Mouse (Mus musculus): Measurements from ENCODE around the gene Ppdpf. TPM values are rescaled to one million over a fixed set of nuclear protein-coding genes. Genes with fewer than 3 reads are reported as not detected.
A peak's percentile ranks its signal among the peaks of the same experiment; 100 is the strongest.

The Ppdpf gene
- polyA plus RNA-seq, 1 experiment from 2014 or later: 375 TPM

DNA sequence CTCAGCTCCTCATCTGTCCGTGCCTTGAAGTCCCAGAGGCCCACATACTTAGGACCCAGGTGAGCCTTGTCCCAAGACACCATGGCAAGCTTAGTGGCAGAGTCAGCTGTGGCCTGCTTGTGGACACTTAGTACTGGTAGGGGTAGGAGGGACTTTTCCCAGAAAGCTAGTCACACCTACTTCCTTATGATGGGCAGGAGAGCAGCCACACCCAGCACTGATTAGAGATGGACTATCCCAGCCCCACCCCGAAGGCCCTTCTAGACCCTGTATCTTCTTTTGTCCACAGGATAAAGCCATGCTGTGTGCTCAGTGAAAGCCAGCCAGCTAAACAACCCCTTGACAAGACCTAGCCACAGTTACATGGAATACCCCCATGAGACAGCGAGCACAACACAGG is 15.4 kb downstream of the Ppdpf start, which contains the start of gene Ptk6:
Ptk6 (minus strand) TSS at position 368 of the 400 bp plus-strand sequence.
- Histone ChIP-seq H3K4me1 (no peaks in the 10 kb centered on the region), H3K4me2 (replicated peaks) (no peak within 1 kb of the TSS), H3K9me3 (no peaks in the 10 kb centered on the region), H3K27ac (no peak within 1 kb of the TSS), H3K4me3 (no peak within 1 kb of the TSS), H3K9ac (no peak within 1 kb of the TSS), H3K36me3 (no peaks in the 10 kb centered on the region), H3K27me3 (no peaks in the 10 kb centered on the region)
- 88% methylated on average over 3 of the region's 3 CpGs for WGBS
- no peak for ATAC-seq (ENCODE audit: low FRiP score, low read depth)

GRCm38 (mm10) chr2:181202886-181203285 is 15.8 kb downstream of the Ppdpf start:
- 84% methylated on average over 6 of the region's 6 CpGs for WGBS
- no peak overlapping the region for H3K27ac ChIP-seq

DNA sequence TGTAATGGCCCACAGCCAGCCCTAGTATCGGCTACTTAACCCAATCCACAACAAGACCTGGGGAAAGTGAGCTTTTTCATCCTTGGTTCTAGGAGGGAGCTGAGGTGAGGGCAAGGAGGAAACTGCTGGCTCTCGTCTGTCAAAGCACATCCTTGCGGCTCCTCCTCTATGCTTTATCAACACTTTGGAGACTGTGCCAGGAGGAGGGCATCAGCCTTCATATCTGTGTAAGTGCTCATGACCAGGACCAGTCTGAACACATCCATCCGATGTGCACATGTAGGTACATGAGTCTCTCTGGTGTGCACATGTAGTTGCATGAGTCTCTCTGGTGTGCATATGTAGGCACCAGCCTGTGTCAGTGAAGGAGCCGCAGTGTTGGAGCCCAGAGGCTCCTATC is 18.6 kb downstream of the Ppdpf start:
- 81% methylated on average over 5 of the region's 5 CpGs for WGBS
- peaks cover 5% of the 10 kb centered on the region; the same call in 1 of the 2 replicates for H3K27me3 ChIP-seq
- no peak overlapping the region for H3K4me2 ChIP-seq (replicated peaks)
- ATAC-seq (ENCODE audit: low FRiP score, low read depth): no peak
- H3K9ac ChIP-seq: no peak overlapping the region
- H3K36me3 ChIP-seq: no peaks in the 10 kb centered on the region
- no peaks in the 10 kb centered on the region for H3K4me1 ChIP-seq
- H3K4me3 ChIP-seq: no peak overlapping the region
- H3K9me3 ChIP-seq: no peaks in the 10 kb centered on the region
- H3K27ac ChIP-seq: no peak overlapping the region

More at GRCm38 (mm10) chr2:181202886-181203285, 15.8 kb downstream of the Ppdpf start:
- no peak overlapping the region for H3K4me3 ChIP-seq
- no peak overlapping the region for H3K9ac ChIP-seq
- H3K4me2 ChIP-seq (replicated peaks): no peak overlapping the region
- H3K36me3 ChIP-seq: no peaks in the 10 kb centered on the region
- H3K27me3 ChIP-seq: no peaks in the 10 kb centered on the region
- no peaks in the 10 kb centered on the region for H3K9me3 ChIP-seq
- ATAC-seq (ENCODE audit: low FRiP score, low read depth): no peak
- no peaks in the 10 kb centered on the region for H3K4me1 ChIP-seq

- Histone ChIP-seq H3K4me1 (no peaks in the 10 kb centered on the region), H3K9ac (no peak overlapping the region), H3K4me3 (no peak overlapping the region), H3K27me3 (peaks cover 8% of the 10 kb centered on the region), H3K9me3 (no peaks in the 10 kb centered on the region), H3K36me3 (no peaks in the 10 kb centered on the region), H3K4me2 (replicated peaks) (no peak overlapping the region), H3K27ac (no peak overlapping the region)
- ATAC-seq (ENCODE audit: low FRiP score, low read depth): no peak
- WGBS: 75% methylated on average over 9 of the region's 9 CpGs
Measured at GRCm38 (mm10) chr2:181206118-181206517, 19.1 kb downstream of the Ppdpf start.

- H3K9ac ChIP-seq: peak overlapping the region; percentile 14; the same call in 1 of the 2 replicates
- peaks cover 43% of the 10 kb centered on the region for H3K27me3 ChIP-seq
- peak overlapping the region; percentile 62 for H3K4me2 ChIP-seq (replicated peaks)
- WGBS: 4% methylated on average over 34 of the region's 34 CpGs
- H3K27ac ChIP-seq: no peak overlapping the region
- ATAC-seq (ENCODE audit: low FRiP score, low read depth): 0 out of 2 replicates have a peak, but pooled peaks have one; percentile 8
- peak overlapping the region; percentile 36 for H3K4me3 ChIP-seq
- no peaks in the 10 kb centered on the region for H3K9me3 ChIP-seq
- H3K36me3 ChIP-seq: no peaks in the 10 kb centered on the region
- peaks cover 16% of the 10 kb centered on the region for H3K4me1 ChIP-seq
Measured at GRCm38 (mm10) chr2:181212389-181213020, 25.5 kb downstream of the Ppdpf start.

DNA sequence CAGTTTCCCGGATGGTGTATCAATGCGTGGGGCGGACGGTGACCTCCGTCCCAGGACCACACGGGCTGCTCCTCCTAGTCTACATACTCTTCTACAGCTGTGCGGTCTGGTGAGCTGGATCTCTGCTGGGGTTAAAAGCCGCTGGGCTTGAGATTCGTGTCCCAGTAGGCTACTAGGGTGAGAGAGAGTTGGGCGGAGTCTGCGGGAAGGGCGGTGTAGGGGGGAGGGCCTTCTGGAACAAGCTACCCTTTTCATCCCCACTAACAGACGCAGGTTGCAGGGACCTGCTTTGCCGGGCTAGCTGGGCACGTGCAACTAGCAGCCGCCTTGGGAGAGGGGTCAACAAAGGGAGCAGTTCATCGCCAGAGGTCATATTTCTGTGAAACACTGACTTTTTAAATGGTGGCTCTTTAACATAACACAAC is 26.0 kb downstream of the Ppdpf start, which contains the start of gene Srms:
Srms (minus strand) TSS at position 165 of the 425 bp plus-strand sequence.
- WGBS: 1% methylated on average over 17 of the region's 17 CpGs
- peak within 1 kb of the TSS; percentile 14 for H3K9ac ChIP-seq
- ATAC-seq (ENCODE audit: low FRiP score, low read depth): 0 out of 2 replicates have a peak, but pooled peaks have one; percentile 36
- H3K4me3 ChIP-seq: peak within 1 kb of the TSS; percentile 36
- H3K4me1 ChIP-seq: peaks cover 16% of the 10 kb centered on the region
- no peaks in the 10 kb centered on the region for H3K36me3 ChIP-seq
- no peaks in the 10 kb centered on the region for H3K9me3 ChIP-seq
- H3K27me3 ChIP-seq: peaks cover 43% of the 10 kb centered on the region
- peak within 1 kb of the TSS; percentile 62 for H3K4me2 ChIP-seq (replicated peaks)
- no peak within 1 kb of the TSS for H3K27ac ChIP-seq

DNA sequence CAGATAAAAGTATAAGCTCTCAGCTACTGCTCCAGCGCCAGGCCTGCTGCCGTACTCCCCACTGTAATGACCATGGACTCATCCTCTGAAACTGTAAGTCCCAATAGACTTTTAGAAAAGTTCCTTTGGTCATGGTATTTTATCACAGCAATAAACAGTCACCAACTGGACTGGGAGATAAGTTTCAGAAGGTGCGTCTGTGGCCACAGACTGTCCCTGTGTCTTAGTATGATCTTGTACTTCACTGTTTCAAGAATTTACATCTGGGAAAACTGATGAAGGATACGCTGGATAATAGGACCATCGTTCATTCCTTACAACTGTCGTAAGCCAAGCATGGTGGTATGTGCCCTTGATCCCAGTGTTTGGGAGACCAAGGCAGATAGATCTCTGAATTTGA is 29.0 kb downstream of the Ppdpf start:
- WGBS: 88% methylated on average over 6 of the region's 6 CpGs
- ATAC-seq (ENCODE audit: low FRiP score, low read depth): no peak
- Histone ChIP-seq H3K4me3 (no peak overlapping the region), H3K9ac (no peak overlapping the region), H3K27me3 (peaks cover 36% of the 10 kb centered on the region), H3K4me2 (replicated peaks) (no peak overlapping the region), H3K27ac (no peak overlapping the region), H3K4me1 (peaks cover 37% of the 10 kb centered on the region), H3K9me3 (no peaks in the 10 kb centered on the region), H3K36me3 (no peaks in the 10 kb centered on the region)

GRCm38 (mm10) chr2:181218881-181219485 is 31.9 kb downstream of the Ppdpf start:
- peak overlapping the region; percentile 68 for H3K4me2 ChIP-seq (replicated peaks)
- no peaks in the 10 kb centered on the region for H3K36me3 ChIP-seq
- peaks cover 6% of the 10 kb centered on the region for H3K27me3 ChIP-seq
- 46% methylated on average over 5 of the region's 5 CpGs for WGBS
- peak overlapping the region; percentile 22; the same call in 1 of the 2 replicates for H3K27ac ChIP-seq
- peaks cover 20% of the 10 kb centered on the region for H3K4me1 ChIP-seq
- H3K4me3 ChIP-seq: no peak overlapping the region
- no peak for ATAC-seq (ENCODE audit: low FRiP score, low read depth)
- no peaks in the 10 kb centered on the region for H3K9me3 ChIP-seq
- H3K9ac ChIP-seq: no peak overlapping the region

DNA sequence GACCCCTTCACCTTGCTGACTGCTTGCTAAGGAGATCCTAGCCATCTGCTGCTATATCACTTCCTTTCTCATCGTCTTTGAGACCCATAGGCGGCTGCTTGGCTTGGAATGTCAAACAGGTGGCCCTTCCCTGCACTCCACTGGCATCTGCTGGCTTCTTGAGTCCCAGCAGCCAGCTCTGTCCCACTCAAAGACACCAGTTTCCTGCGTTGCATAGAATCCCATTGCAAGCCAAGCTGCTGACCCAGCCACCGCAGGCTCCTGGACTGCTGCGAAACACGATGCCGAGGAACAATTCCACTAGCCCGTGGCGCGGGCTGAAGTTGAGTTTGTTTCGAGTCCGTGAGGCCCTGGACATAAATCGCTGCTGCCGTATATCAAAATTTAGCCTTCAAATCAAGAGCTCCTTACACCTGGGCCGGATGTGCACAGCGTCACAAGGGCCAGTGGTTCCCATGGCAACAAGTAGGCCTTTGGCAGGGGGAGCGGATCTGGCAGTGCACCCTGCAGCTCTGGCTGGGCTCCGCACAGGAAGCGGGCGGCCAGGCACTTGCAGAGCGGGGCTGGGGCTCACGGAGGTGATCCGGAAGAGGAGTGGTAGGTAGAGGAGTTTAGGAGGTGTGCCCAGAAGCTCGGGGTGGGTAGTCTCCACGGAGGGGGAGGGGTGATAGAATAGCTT is 32.6 kb downstream of the Ppdpf start, which contains the start of gene Fndc11:
Fndc11 (plus strand) TSS at position 476 of the 679 bp plus-strand sequence.
- Histone ChIP-seq H3K9ac (peak within 1 kb of the TSS; percentile 40; the same call in 1 of the 2 replicates), H3K4me2 (replicated peaks) (peak within 1 kb of the TSS; percentile 68), H3K27ac (peak within 1 kb of the TSS; percentile 22; the same call in 1 of the 2 replicates), H3K4me1 (peaks cover 20% of the 10 kb centered on the region), H3K4me3 (peak within 1 kb of the TSS; percentile 38), H3K27me3 (no peaks in the 10 kb centered on the region), H3K36me3 (no peaks in the 10 kb centered on the region), H3K9me3 (no peaks in the 10 kb centered on the region)
- peak; percentile 92 for ATAC-seq (ENCODE audit: low FRiP score, low read depth)
- 2% methylated on average over 25 of the region's 25 CpGs for WGBS

DNA sequence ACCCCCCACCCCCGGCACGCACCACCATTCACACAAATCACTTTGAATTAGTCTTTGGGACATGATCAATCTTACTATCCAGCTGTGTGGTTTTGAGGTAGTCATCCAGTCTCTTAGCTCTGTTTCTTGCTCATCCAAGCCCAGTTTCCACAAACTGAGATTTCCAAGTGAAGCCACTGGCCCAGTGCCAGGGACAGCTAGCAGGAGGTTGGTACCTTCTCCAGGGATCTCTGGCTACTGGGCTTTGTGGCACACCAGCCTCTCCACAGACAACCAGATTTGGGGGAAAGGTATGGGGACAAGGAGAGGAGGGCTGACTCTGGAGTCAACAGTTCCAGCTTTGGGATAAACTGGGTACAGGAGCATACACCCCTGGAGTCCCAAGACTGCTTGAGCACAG is 33.3 kb downstream of the Ppdpf start:
- 38% methylated on average over 2 of the region's 2 CpGs for WGBS

DNA sequence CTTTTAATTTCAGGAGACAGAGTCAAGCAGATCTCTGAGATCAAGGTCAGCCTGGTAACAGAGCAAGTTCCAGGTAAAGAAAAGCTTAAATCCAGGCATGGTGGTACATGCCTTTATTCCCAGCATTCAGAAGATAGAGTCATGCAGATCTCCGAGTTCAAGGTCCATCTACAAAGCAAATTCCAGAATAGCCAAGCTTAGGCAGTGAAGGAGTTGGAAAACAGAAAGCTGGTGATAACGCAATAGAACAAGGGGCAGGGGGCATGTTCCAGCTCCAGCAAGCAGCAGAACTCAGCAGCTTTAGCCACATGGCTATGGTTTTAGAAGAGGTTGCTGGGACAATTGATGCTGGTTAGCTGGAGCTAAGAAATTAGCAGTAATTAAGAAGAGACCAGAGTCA is 37.9 kb downstream of the Ppdpf start:
- 91% methylated on average over 2 of the region's 2 CpGs for WGBS

More for the DNA sequence above, 33.3 kb downstream of the Ppdpf start:
- ATAC-seq (ENCODE audit: low FRiP score, low read depth): no peak
- Histone ChIP-seq H3K9me3 (no peaks in the 10 kb centered on the region), H3K9ac (no peak overlapping the region; the same call in 1 of the 2 replicates), H3K27me3 (no peaks in the 10 kb centered on the region), H3K36me3 (no peaks in the 10 kb centered on the region), H3K4me2 (replicated peaks) (peak overlapping the region; percentile 68), H3K4me1 (peaks cover 20% of the 10 kb centered on the region), H3K4me3 (peak overlapping the region; percentile 38), H3K27ac (peak overlapping the region; percentile 22; the same call in 1 of the 2 replicates)

DNA sequence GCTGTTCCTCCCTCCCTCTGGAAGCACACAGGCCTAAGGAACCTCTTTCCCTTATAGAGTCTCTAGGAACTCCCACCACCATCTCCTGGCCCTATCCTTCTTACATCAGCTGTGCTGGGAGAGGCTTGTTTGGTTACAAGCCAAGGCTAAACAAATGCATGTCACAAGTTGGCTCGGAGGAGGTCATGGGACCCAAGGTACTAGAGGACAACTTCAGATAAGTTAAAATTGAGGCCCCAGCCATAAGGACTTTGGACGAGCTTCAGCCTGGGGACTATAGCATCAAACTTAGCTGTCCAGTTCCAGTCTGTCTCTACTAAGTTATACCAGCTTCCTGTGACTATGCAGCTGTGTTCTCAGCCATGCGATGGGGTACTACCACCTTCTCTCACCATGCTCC is 40.1 kb downstream of the Ppdpf start:
- WGBS: 79% methylated on average over 3 of the region's 3 CpGs
- H3K4me3 ChIP-seq: no peak overlapping the region
- H3K27me3 ChIP-seq: no peaks in the 10 kb centered on the region
- no peak overlapping the region for H3K27ac ChIP-seq
- H3K4me2 ChIP-seq (replicated peaks): no peak overlapping the region
- H3K9me3 ChIP-seq: no peaks in the 10 kb centered on the region
- 0 out of 2 replicates have a peak, but pooled peaks cover 7% of the 10 kb centered on the region for H3K4me1 ChIP-seq
- H3K36me3 ChIP-seq: peaks cover 23% of the 10 kb centered on the region
- H3K9ac ChIP-seq: no peak overlapping the region
- ATAC-seq (ENCODE audit: low FRiP score, low read depth): no peak

More for the DNA sequence above, 37.9 kb downstream of the Ppdpf start:
- H3K9ac ChIP-seq: no peak overlapping the region
- no peak overlapping the region for H3K4me2 ChIP-seq (replicated peaks)
- H3K27me3 ChIP-seq: no peaks in the 10 kb centered on the region
- peaks cover 14% of the 10 kb centered on the region for H3K36me3 ChIP-seq
- no peaks in the 10 kb centered on the region for H3K9me3 ChIP-seq
- ATAC-seq (ENCODE audit: low FRiP score, low read depth): no peak
- no peak overlapping the region for H3K4me3 ChIP-seq
- H3K4me1 ChIP-seq: peaks cover 15% of the 10 kb centered on the region
- no peak overlapping the region; the same call in 1 of the 2 replicates for H3K27ac ChIP-seq

Measured in limb, embryonic 13.5 days (tissue).